Mouse (Mus musculus): ENCODE results near the gene Kalrn.

The Kalrn gene

GRCm38 (mm10) chr16:34252670-34253069 is 320.7 kb downstream of the Kalrn start:
- DNase-seq, result no peak

GRCm38 (mm10) chr16:34248256-34248655 is 325.1 kb downstream of the Kalrn start:
- DNase-seq, result no peak

GRCm38 (mm10) chr16:34241936-34242729 is 331.2 kb downstream of the Kalrn start:
- DNase-seq, result peak; percentile 26

GRCm38 (mm10) chr16:34239618-34240017 is 333.7 kb downstream of the Kalrn start:
- DNase-seq, result no peak

- DNase-seq, result peak; percentile 28
Measured at GRCm38 (mm10) chr16:34236898-34237611, 336.3 kb downstream of the Kalrn start.

GRCm38 (mm10) chr16:34235086-34235485 is 338.2 kb downstream of the Kalrn start:
- DNase-seq, result no peak

GRCm38 (mm10) chr16:34231952-34232351 is 341.4 kb downstream of the Kalrn start:
- DNase-seq, result no peak

GRCm38 (mm10) chr16:34231146-34231545 is 342.2 kb downstream of the Kalrn start:
- DNase-seq, result no peak

GRCm38 (mm10) chr16:34229350-34229749 is 344.0 kb downstream of the Kalrn start:
- DNase-seq, result no peak

- DNase-seq, result peak; percentile 19
Measured at GRCm38 (mm10) chr16:34228661-34229060, 344.7 kb downstream of the Kalrn start.

GRCm38 (mm10) chr16:34212160-34212559 is 361.2 kb downstream of the Kalrn start:
- no peak for DNase-seq

GRCm38 (mm10) chr16:34211243-34211642 is 362.1 kb downstream of the Kalrn start:
- no peak for DNase-seq

GRCm38 (mm10) chr16:34208748-34209147 is 364.6 kb downstream of the Kalrn start:
- no peak for DNase-seq

- no peak for DNase-seq
Measured at GRCm38 (mm10) chr16:34207972-34208371, 365.4 kb downstream of the Kalrn start.

GRCm38 (mm10) chr16:34204527-34205139 is 368.7 kb downstream of the Kalrn start:
- DNase-seq, result no peak

- no peak for DNase-seq
Measured at GRCm38 (mm10) chr16:34199543-34199942, 373.8 kb downstream of the Kalrn start.

GRCm38 (mm10) chr16:34192959-34193842 is 380.1 kb downstream of the Kalrn start:
- peak; percentile 38 for DNase-seq

- no peak for DNase-seq
Measured at GRCm38 (mm10) chr16:34184721-34185120, 388.6 kb downstream of the Kalrn start.

- DNase-seq, result no peak
Measured at GRCm38 (mm10) chr16:34183186-34183585, 390.1 kb downstream of the Kalrn start.

- no peak for DNase-seq
Measured at GRCm38 (mm10) chr16:34175625-34176024, 397.7 kb downstream of the Kalrn start.

- DNase-seq, result no peak
Measured at GRCm38 (mm10) chr16:34172572-34173181, 400.7 kb downstream of the Kalrn start.

- no peak for DNase-seq
Measured at GRCm38 (mm10) chr16:34167042-34167441, 406.3 kb downstream of the Kalrn start.

All from lung, postnatal 14 days (tissue).